Mouse (Mus musculus) liver, adult 2 months (tissue): ENCODE measurements around the gene Dpp8.

Source experiments
- CTCF ChIP-seq: fragments of 200-500 bp; IDR thresholded peaks from 2 replicates; pipeline ENCODE4 v1.5.1; 2011; ENCODE audit warnings: low read depth, low read length, control low read depth
- POLR2A ChIP-seq: fragments of 200-500 bp; IDR thresholded peaks from 2 replicates; pipeline ENCODE4 v1.6.1; 2011; ENCODE audit warnings: low read length, control low read depth; ENCODE audit not compliant: insufficient read depth; ENCODE audit errors: extremely low read depth

GRCm38 (mm10) chr9:65064251-65064650 is 32.0 kb downstream of the Dpp8 start:
- no peak for TF ChIP-seq CTCF
- TF ChIP-seq POLR2A, result no peak
